Mouse (Mus musculus): ENCODE results near the gene Zfp775.

GRCm38 (mm10) chr6:48628808-48629660 lies 27.2 kb downstream of the Zfp775 start:
- TF ChIP-seq MAFK (IDR thresholded peaks at IDR 0.05; ENCODE audit: insufficient read depth, low read depth, low read length) (no peak), ZC3H11A (IDR thresholded peaks at IDR 0.05; ENCODE audit: borderline replicate concordance, low read depth, low read length) (no peak), ZNF384 (IDR thresholded peaks at IDR 0.05; ENCODE audit: low read depth, low read length) (no peak), HCFC1 (IDR thresholded peaks at IDR 0.05; ENCODE audit: borderline replicate concordance, insufficient read depth, low read length) (no peak), CHD2 (IDR thresholded peaks at IDR 0.05; ENCODE audit: low read depth, low read length) (no peak)

Data from ES-E14 (cell line).